ENCODE assay signal across 8 mouse cellular contexts in genomic region chr2:105428029-105428428, GRCm38 (mm10). TPM values are rescaled to one million over a fixed set of nuclear protein-coding genes. Genes with fewer than 3 reads are reported as not detected.
DNase-seq lines count a peak whose midpoint lies in the region; ATAC-seq and TF ChIP-seq lines count a peak whose summit lies in the region.

No protein-coding gene starts in this region.

- WGBS in heart, adult 2 months: 2% methylated on average over 12 of the region's 12 CpGs
- WGBS in intestine, postnatal 0 days: 2% methylated on average over 12 of the region's 12 CpGs
- WGBS in midbrain, embryonic 12.5 days: 5% methylated on average over 12 of the region's 12 CpGs

- H3K79me2 ChIP-seq in heart, adult 2 months (replicated peaks; ENCODE audit: control insufficient read depth, insufficient read depth, low read length): no peaks in the 10 kb centered on the region

- no peak overlapping the region for H3K9ac ChIP-seq in heart, adult 2 months (ENCODE audit: low read depth, low read length)
- H3K9ac ChIP-seq in intestine, postnatal 0 days (ENCODE audit: low read depth, low read length): no peak overlapping the region
- H3K9ac ChIP-seq in midbrain, embryonic 12.5 days (replicated peaks): no peak overlapping the region

- H3K36me3 ChIP-seq in heart, adult 2 months (ENCODE audit: control insufficient read depth, insufficient read depth, low read length): no peaks in the 10 kb centered on the region
- H3K36me3 ChIP-seq in intestine, postnatal 0 days (ENCODE audit: control insufficient read depth, insufficient read depth): no peaks in the 10 kb centered on the region
- no peaks in the 10 kb centered on the region for H3K36me3 ChIP-seq in midbrain, embryonic 12.5 days

- H3K4me1 ChIP-seq in heart, adult 2 months (ENCODE audit: control insufficient read depth, insufficient read depth, low read length): no peaks in the 10 kb centered on the region
- H3K4me1 ChIP-seq in intestine, postnatal 0 days (replicated peaks; ENCODE audit: control insufficient read depth, insufficient read depth, low read length): no peaks in the 10 kb centered on the region; the same call in 1 of the 2 replicates
- H3K4me1 ChIP-seq in midbrain, embryonic 12.5 days: peaks cover 4% of the 10 kb centered on the region; the same call in 1 of the 2 replicates

- TF ChIP-seq EP300 in heart, adult 2 months (IDR thresholded peaks at IDR 0.05; ENCODE audit: insufficient read depth, low read depth, low read length): 0 out of 2 replicates have a peak, but pooled peaks have one; percentile 76

- TF ChIP-seq POLR2A in heart, adult 2 months (IDR thresholded peaks at IDR 0.05; ENCODE audit: insufficient read depth, low read depth, low read length): no peak

- intact Hi-C loops in heart, adult 2 months (cut with DNase I): loop anchor here (1.0 to 2.0 kb wide), 3 partner anchors 61 to 171 kb away; no protein-coding TSS in a partner anchor
- intact Hi-C loops in left cerebral cortex, postnatal 25 days (cut with DNase I): loop anchor here (1.0 to 5.0 kb wide), 3 partner anchors 61 to 167 kb away; no protein-coding TSS in a partner anchor

- H3K4me3 ChIP-seq in heart, adult 2 months: no peak overlapping the region
- no peak overlapping the region for H3K4me3 ChIP-seq in intestine, postnatal 0 days (ENCODE audit: low read depth, low read length)
- no peak overlapping the region for H3K4me3 ChIP-seq in midbrain, embryonic 12.5 days

- no peak for ATAC-seq in intestine, postnatal 0 days
- ATAC-seq in midbrain, embryonic 12.5 days (ENCODE audit: low FRiP score, low read depth): peak; percentile 52; the same call in 1 of the 2 replicates

- H3K9me3 ChIP-seq in intestine, postnatal 0 days (ENCODE audit: control insufficient read depth): no peaks in the 10 kb centered on the region
- no peaks in the 10 kb centered on the region for H3K9me3 ChIP-seq in midbrain, embryonic 12.5 days

- no peaks in the 10 kb centered on the region for H3K27me3 ChIP-seq in heart, adult 2 months (ENCODE audit: control insufficient read depth, insufficient read depth, low read length)
- no peaks in the 10 kb centered on the region for H3K27me3 ChIP-seq in intestine, postnatal 0 days (replicated peaks; ENCODE audit: control insufficient read depth, insufficient read depth, low read length)
- H3K27me3 ChIP-seq in midbrain, embryonic 12.5 days: peaks cover 32% of the 10 kb centered on the region

- DNase-seq in 3T3-L1 (ENCODE audit: low read depth, low spot score): peak; percentile 83
- peak; percentile 33 for DNase-seq in adrenal gland, adult 8-10 months
- DNase-seq in embryo, embryonic 11 days: peak; percentile 87
- DNase-seq in heart, adult 2 months: peak; percentile 59 to 70
- peak; percentile 57 to 59 for DNase-seq in left cerebral cortex, postnatal 25 days (ENCODE audit: low spot score in 2 of 2)
- DNase-seq in spleen, postnatal 36 days (ENCODE audit: low spot score in 2 of 2): peak; percentile 8 to 18

- TF ChIP-seq CTCF in heart, adult 2 months (IDR thresholded peaks at IDR 0.05): peak; percentile 95
- TF ChIP-seq CTCF in intestine, postnatal 0 days (IDR thresholded peaks at IDR 0.05; ENCODE audit: low read depth): peak; percentile 95

- no peak overlapping the region for H3K4me2 ChIP-seq in intestine, postnatal 0 days (replicated peaks; ENCODE audit: low read depth)
- no peak overlapping the region for H3K4me2 ChIP-seq in midbrain, embryonic 12.5 days (replicated peaks)

- no peak overlapping the region for H3K27ac ChIP-seq in heart, adult 2 months
- H3K27ac ChIP-seq in intestine, postnatal 0 days (ENCODE audit: low read depth, low read length): no peak overlapping the region
- no peak overlapping the region for H3K27ac ChIP-seq in midbrain, embryonic 12.5 days (replicated peaks)

RNA-seq across cellular contexts. Expression of gene Rcn1, which starts 28.9 kb away (rescaled TPM):
- total RNA-seq in adrenal gland, adult 8-10 months (2022): 100 to 1,000 TPM in 2 of 4 experiments, 10 to 100 TPM in 2; 34.8 to 283 (median 132) TPM
- total RNA-seq in heart, adult 2 months (2021): 10 to 100 TPM; 20.7 to 21.4 TPM
- polyA plus RNA-seq in heart, adult 2 months (2012; rRNA removed): 6.9 and 14.5 TPM in 2 replicates
- 28.5 and 29.5 TPM in 2 replicates for polyA plus RNA-seq in intestine, postnatal 0 days (2015; fragmentation: Nextera tagmentation; extraction: Ambion mirVana)
- total RNA-seq in left cerebral cortex, postnatal 25 days (2021): 10 to 100 TPM; 19.7 to 23.2 TPM
- polyA plus RNA-seq in midbrain, embryonic 12.5 days (2016; fragmentation: Nextera tagmentation; extraction: Ambion mirVana): 89.9 and 95.7 TPM in 2 replicates

Comparison
In these comparisons a context has a peak if more than half of its experiments do, and no peak if none do; other contexts are left out.
1. DNase-seq: peak in every context shown above with its lines; median percentile 87 in embryo, embryonic 11 days; 83 in 3T3-L1; 64 in heart, adult 2 months; 58 in left cerebral cortex, postnatal 25 days; 33 in adrenal gland, adult 8-10 months; 13 in spleen, postnatal 36 days.